8 mouse cellular contexts compared by ENCODE assay signal in the genomic region with DNA sequence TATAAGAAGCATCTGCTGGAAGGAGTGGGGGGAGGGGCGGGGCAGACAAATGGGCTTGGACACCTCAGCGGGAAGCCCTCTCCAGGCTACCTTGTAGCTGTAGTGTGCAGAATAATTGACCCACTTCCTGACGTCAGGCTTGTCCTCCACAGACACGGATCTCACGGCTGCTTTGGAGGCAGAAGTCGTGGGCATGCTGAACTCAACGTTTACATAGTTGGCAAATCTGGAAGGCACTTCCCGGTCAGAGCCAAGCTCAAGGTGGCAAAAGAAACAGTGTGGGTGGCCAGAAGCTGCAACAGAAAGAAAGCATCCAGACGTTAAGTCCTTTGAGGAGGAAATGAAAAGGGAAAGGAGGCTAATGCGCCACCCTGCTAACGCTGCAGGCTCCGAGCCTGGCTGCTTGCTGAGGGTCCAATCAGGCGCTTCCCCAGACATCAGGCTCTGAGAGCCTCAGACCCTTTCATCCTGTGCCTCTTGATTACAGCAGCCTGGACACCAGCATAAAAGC. TPM values are rescaled to one million over a fixed set of nuclear protein-coding genes. Genes with fewer than 3 reads are reported as not detected.
A peak's percentile ranks its signal among the peaks of the same experiment; 100 is the strongest.
DNase-seq lines count a peak whose midpoint lies in the region; ATAC-seq and TF ChIP-seq lines count a peak whose summit lies in the region.

No protein-coding gene starts in this region.

- TF ChIP-seq EP300 in heart, postnatal 0 days (IDR thresholded peaks at IDR 0.05; ENCODE audit: low read depth) = no peak

- no peaks in the 10 kb centered on the region for H3K36me3 ChIP-seq in liver, embryonic 11.5 days (ENCODE audit: control insufficient read depth, insufficient read depth, low read length)
- no peaks in the 10 kb centered on the region for H3K36me3 ChIP-seq in heart, postnatal 0 days (replicated peaks; ENCODE audit: control insufficient read depth, insufficient read depth, low read length)
- no peaks in the 10 kb centered on the region for H3K36me3 ChIP-seq in midbrain, postnatal 0 days (ENCODE audit: insufficient read depth, low read length)

- no peak for DNase-seq in liver, embryonic 11.5 days (ENCODE audit: low spot score)
- DNase-seq in liver = no peak
- DNase-seq in embryo, embryonic 11 days = peak; percentile 68
- no peak for DNase-seq in heart, postnatal 0 days (ENCODE audit: low spot score)
- DNase-seq in left cerebral cortex, postnatal 14 days (ENCODE audit: low spot score in 2 of 2) = peak; percentile 20 to 30
- DNase-seq in midbrain, postnatal 0 days (ENCODE audit: low spot score) = peak; percentile 56
- DNase-seq in thymus, postnatal 0 days (ENCODE audit: low spot score) = no peak
- DNase-seq in adipocyte (ENCODE audit: low spot score) = no peak

- no peak overlapping the region for H3K4me3 ChIP-seq in liver, embryonic 11.5 days (ENCODE audit: low read depth, low read length)
- H3K4me3 ChIP-seq in heart, postnatal 0 days (ENCODE audit: low read depth, low read length) = peak overlapping the region; percentile 34
- H3K4me3 ChIP-seq in midbrain, postnatal 0 days (ENCODE audit: low read depth, low read length) = peak overlapping the region; percentile 13; the same call in 1 of the 2 replicates

- H3K4me2 ChIP-seq in liver, embryonic 11.5 days = peak overlapping the region; percentile 41; the same call in 1 of the 2 replicates
- H3K4me2 ChIP-seq in heart, postnatal 0 days (ENCODE audit: low read depth, low read length) = peak overlapping the region; percentile 62
- peak overlapping the region; percentile 44 for H3K4me2 ChIP-seq in midbrain, postnatal 0 days (ENCODE audit: low read depth, low read length, poor library complexity, severe bottlenecking)

- H3K9ac ChIP-seq in liver, embryonic 11.5 days (ENCODE audit: low read depth, low read length) = no peak overlapping the region
- peak overlapping the region; percentile 27; the same call in 1 of the 2 replicates for H3K9ac ChIP-seq in heart, postnatal 0 days (replicated peaks; ENCODE audit: low read depth, low read length)
- peak overlapping the region; percentile 20; the same call in 1 of the 2 replicates for H3K9ac ChIP-seq in midbrain, postnatal 0 days (replicated peaks; ENCODE audit: low read length, poor library complexity, severe bottlenecking)

- no peaks in the 10 kb centered on the region for H3K27me3 ChIP-seq in liver, embryonic 11.5 days (replicated peaks; ENCODE audit: control insufficient read depth, insufficient read depth, low read length)
- H3K27me3 ChIP-seq in heart, postnatal 0 days (ENCODE audit: control insufficient read depth, insufficient read depth, low read length) = 0 out of 2 replicates have a peak, but pooled peaks cover 6% of the 10 kb centered on the region
- no peaks in the 10 kb centered on the region for H3K27me3 ChIP-seq in midbrain, postnatal 0 days (ENCODE audit: insufficient read depth, low read length)

- no peak overlapping the region for H3K27ac ChIP-seq in liver, embryonic 11.5 days (ENCODE audit: low read depth, low read length)
- no peak overlapping the region for H3K27ac ChIP-seq in heart, postnatal 0 days (ENCODE audit: low read depth)
- H3K27ac ChIP-seq in midbrain, postnatal 0 days (ENCODE audit: low read depth, low read length) = no peak overlapping the region

- no peaks in the 10 kb centered on the region for H3K9me3 ChIP-seq in liver, embryonic 11.5 days (ENCODE audit: control insufficient read depth, low read length)
- H3K9me3 ChIP-seq in heart, postnatal 0 days (replicated peaks; ENCODE audit: control insufficient read depth, low read length) = no peaks in the 10 kb centered on the region
- no peaks in the 10 kb centered on the region for H3K9me3 ChIP-seq in midbrain, postnatal 0 days (ENCODE audit: low read length)

- 41% methylated on average over 13 of the region's 13 CpGs for WGBS in liver, embryonic 11.5 days
- WGBS in heart, postnatal 0 days = 18% methylated on average over 13 of the region's 13 CpGs
- WGBS in midbrain, postnatal 0 days = 6% methylated on average over 13 of the region's 13 CpGs

- intact Hi-C loops in left cerebral cortex, postnatal 14 days (cut with DNase I) = loop anchor here (2.0 kb wide), 1 partner anchor 147 kb away; the partner anchor contains the start of gene Ston2

- no peak for TF ChIP-seq CTCF in heart, postnatal 0 days (IDR thresholded peaks at IDR 0.05; ENCODE audit: low read depth)
- TF ChIP-seq CTCF in midbrain, postnatal 0 days (IDR thresholded peaks at IDR 0.05) = no peak

- ATAC-seq in liver, embryonic 11.5 days (replicated peaks; ENCODE audit: low FRiP score) = no peak
- ATAC-seq in heart, postnatal 0 days (ENCODE audit: insufficient read depth, low read depth) = 0 out of 2 replicates have a peak, but pooled peaks have one; percentile 27
- ATAC-seq in midbrain, postnatal 0 days (ENCODE audit: low FRiP score) = peak; percentile 48; the same call in 1 of the 2 replicates

- peaks cover 3% of the 10 kb centered on the region; the same call in 1 of the 2 replicates for H3K4me1 ChIP-seq in liver, embryonic 11.5 days (replicated peaks; ENCODE audit: control insufficient read depth, insufficient read depth, low read length)
- peaks cover 10% of the 10 kb centered on the region; the same call in 1 of the 2 replicates for H3K4me1 ChIP-seq in heart, postnatal 0 days (ENCODE audit: control insufficient read depth, insufficient read depth)
- H3K4me1 ChIP-seq in midbrain, postnatal 0 days (ENCODE audit: insufficient read depth, low read length) = 0 out of 2 replicates have a peak, but pooled peaks cover 8% of the 10 kb centered on the region

RNA-seq across cellular contexts. Expression of gene Gtf2a1, which starts 51.4 kb away (rescaled TPM):
- 28.9 and 32.2 TPM in 2 replicates for polyA plus RNA-seq in liver, embryonic 11.5 days (2014; fragmentation: Nextera tagmentation; extraction: Ambion mirVana)
- 11.2 and 20.0 TPM in 2 replicates for total RNA-seq in heart, postnatal 0 days (2014; rRNA removed; ENCODE audit: low replicate concordance)
- 17.8 and 18.6 TPM in 2 replicates for polyA plus RNA-seq in heart, postnatal 0 days (2015; fragmentation: Nextera tagmentation; extraction: Ambion mirVana)
- 10 to 100 TPM; 44.4 to 51.5 TPM for total RNA-seq in left cerebral cortex, postnatal 14 days (2021)
- total RNA-seq in midbrain, postnatal 0 days (2014; rRNA removed) = 28.4 and 37.7 TPM in 2 replicates
- 32.6 and 34.0 TPM in 2 replicates for polyA plus RNA-seq in midbrain, postnatal 0 days (2015; fragmentation: Nextera tagmentation; extraction: Ambion mirVana)
- 31.0 and 36.6 TPM in 2 replicates for polyA plus RNA-seq in thymus, postnatal 0 days (2015; fragmentation: Nextera tagmentation; extraction: Ambion mirVana)

Comparison
In these comparisons a context has a peak if more than half of its experiments do, and no peak if none do; other contexts are left out.
1. DNase-seq: peak in embryo, embryonic 11 days (single experiment), left cerebral cortex, postnatal 14 days (2 of 2) and midbrain, postnatal 0 days (single experiment); none in liver, embryonic 11.5 days (single experiment), liver (single experiment), heart, postnatal 0 days (single experiment), thymus, postnatal 0 days (single experiment) and adipocyte (single experiment).
2. Peak in every context shown above with its lines, with median percentiles within 50 percentile points of each other: H3K4me2 ChIP-seq.